Mouse (Mus musculus): ENCODE data around the gene Ccdc38. TPM values are rescaled to one million over a fixed set of nuclear protein-coding genes. Genes with fewer than 3 reads are reported as not detected.

The Ccdc38 gene
- polyA plus RNA-seq, 1 experiment from 2014 or later: 0.30 TPM

GRCm38 (mm10) chr10:93623725-93624124, 83.3 kb downstream of the Ccdc38 start:
- Histone ChIP-seq H3K4me2 (no peak overlapping the region), H3K4me1 (no peaks in the 10 kb centered on the region), H3K9ac (no peak overlapping the region), H3K36me3 (replicated peaks) (no peaks in the 10 kb centered on the region), H3K4me3 (no peak overlapping the region), H3K27ac (no peak overlapping the region), H3K27me3 (replicated peaks) (no peaks in the 10 kb centered on the region), H3K9me3 (no peaks in the 10 kb centered on the region)
- no peak for ATAC-seq (replicated peaks)
- 68% methylated on average over 9 of the region's 9 CpGs for WGBS

GRCm38 (mm10) chr10:93624151-93624550, 83.7 kb downstream of the Ccdc38 start:
- no peak overlapping the region for H3K4me3 ChIP-seq
- H3K9me3 ChIP-seq: no peaks in the 10 kb centered on the region
- WGBS: 89% methylated on average over 10 of the region's 10 CpGs
- H3K27ac ChIP-seq: no peak overlapping the region
- no peaks in the 10 kb centered on the region for H3K36me3 ChIP-seq (replicated peaks)
- ATAC-seq (replicated peaks): no peak
- H3K9ac ChIP-seq: no peak overlapping the region
- no peaks in the 10 kb centered on the region for H3K4me1 ChIP-seq
- H3K27me3 ChIP-seq (replicated peaks): no peaks in the 10 kb centered on the region
- no peak overlapping the region for H3K4me2 ChIP-seq

- H3K27ac ChIP-seq: no peak overlapping the region
- no peak overlapping the region for H3K4me3 ChIP-seq
- H3K36me3 ChIP-seq (replicated peaks): no peaks in the 10 kb centered on the region
- no peaks in the 10 kb centered on the region for H3K9me3 ChIP-seq
- no peak overlapping the region for H3K9ac ChIP-seq
- 91% methylated on average over 5 of the region's 5 CpGs for whole genome bisulfite sequencing
- no peaks in the 10 kb centered on the region for H3K27me3 ChIP-seq (replicated peaks)
- no peak overlapping the region for H3K4me2 ChIP-seq
- ATAC-seq (replicated peaks): no peak
- no peaks in the 10 kb centered on the region for H3K4me1 ChIP-seq
Observed at GRCm38 (mm10) chr10:93630310-93630709, 89.9 kb downstream of the Ccdc38 start.

- H3K9me3 ChIP-seq: no peaks in the 10 kb centered on the region
- H3K4me1 ChIP-seq: no peaks in the 10 kb centered on the region
- H3K27ac ChIP-seq: no peak overlapping the region
- H3K4me2 ChIP-seq: no peak overlapping the region
- no peak overlapping the region for H3K4me3 ChIP-seq
- 68% methylated on average over 4 of the region's 4 CpGs for WGBS
- no peak for ATAC-seq (replicated peaks)
- H3K36me3 ChIP-seq (replicated peaks): no peaks in the 10 kb centered on the region
- H3K9ac ChIP-seq: no peak overlapping the region
- H3K27me3 ChIP-seq (replicated peaks): no peaks in the 10 kb centered on the region
Observed at GRCm38 (mm10) chr10:93632086-93632485, 91.7 kb downstream of the Ccdc38 start.

- Histone ChIP-seq H3K4me2 (no peak overlapping the region), H3K9me3 (no peaks in the 10 kb centered on the region), H3K9ac (no peak overlapping the region), H3K4me1 (no peaks in the 10 kb centered on the region), H3K27me3 (replicated peaks) (no peaks in the 10 kb centered on the region), H3K27ac (no peak overlapping the region), H3K4me3 (no peak overlapping the region), H3K36me3 (replicated peaks) (no peaks in the 10 kb centered on the region)
- ATAC-seq (replicated peaks): no peak
- 91% methylated on average over 5 of the region's 5 CpGs for WGBS
Observed at GRCm38 (mm10) chr10:93633563-93633962, 93.1 kb downstream of the Ccdc38 start.

Other genes starting within 250 kb of the Ccdc38 start
- 7.5 and 7.9 TPM in 2 replicates for gene Elk3, start 229.5 kb upstream of the Ccdc38 start, polyA plus RNA-seq (2015; fragmentation: Nextera tagmentation; extraction: Ambion mirVana)
- gene Lta4h, start 87.2 kb upstream of the Ccdc38 start, polyA plus RNA-seq (2015; fragmentation: Nextera tagmentation; extraction: Ambion mirVana): 84.9 and 85.9 TPM in 2 replicates
- gene Hal, start 51.9 kb upstream of the Ccdc38 start, polyA plus RNA-seq (2015; fragmentation: Nextera tagmentation; extraction: Ambion mirVana): 0.35 TPM in 1 of 2 replicates, not detected in the other
- 0.06 and 0.11 TPM in 2 replicates for gene Amdhd1, start 599 bp upstream of the Ccdc38 start, polyA plus RNA-seq (2015; fragmentation: Nextera tagmentation; extraction: Ambion mirVana)
- gene Snrpf, start 49.1 kb downstream of the Ccdc38 start, polyA plus RNA-seq (2015; fragmentation: Nextera tagmentation; extraction: Ambion mirVana): 59.1 and 60.3 TPM in 2 replicates
- gene Ntn4, start 100.0 kb downstream of the Ccdc38 start, polyA plus RNA-seq (2015; fragmentation: Nextera tagmentation; extraction: Ambion mirVana): 1.2 and 1.8 TPM in 2 replicates